Mouse (Mus musculus): ENCODE measurements around the gene Il17rb. TPM values are rescaled to one million over a fixed set of nuclear protein-coding genes. Genes with fewer than 3 reads are reported as not detected.

Il17rb gene
- polyA plus RNA-seq, 1 experiment: 1.9 TPM

GRCm38 (mm10) chr14:30017794-30018462, 9.2 kb upstream of the Il17rb start:
- DNase-seq (ENCODE audit: low read depth in 1 of 2, low spot score in 2 of 2): no peak

GRCm38 (mm10) chr14:30016666-30017065, 8.0 kb upstream of the Il17rb start:
- TF ChIP-seq CTCF (IDR thresholded peaks at IDR 0.05; ENCODE audit: extremely low read depth, insufficient read depth, insufficient read length, insufficient replicate concordance) (no peak), POLR2A (IDR thresholded peaks at IDR 0.05; ENCODE audit: low read depth, low read length) (no peak)
- no peak for DNase-seq (ENCODE audit: low read depth in 1 of 2, low spot score in 2 of 2)
- Histone ChIP-seq H3K36me3 (ENCODE audit: control insufficient read depth, insufficient read depth, low read length) (no peaks in the 10 kb centered on the region), H3K27ac (ENCODE audit: insufficient read depth, low read length) (no peak overlapping the region), H3K4me3 (ENCODE audit: extremely low read depth, insufficient read depth, insufficient read length) (no peak overlapping the region), H3K27me3 (ENCODE audit: control insufficient read depth, insufficient read depth, low read length) (no peaks in the 10 kb centered on the region), H3K4me1 (ENCODE audit: control insufficient read depth, insufficient read depth, insufficient read length) (peaks cover 9% of the 10 kb centered on the region; the same call in 1 of the 2 replicates)
- WGBS: 88% methylated on average over 5 of the region's 5 CpGs

More at GRCm38 (mm10) chr14:30017794-30018462, 9.2 kb upstream of the Il17rb start:
- H3K27me3 ChIP-seq (ENCODE audit: control insufficient read depth, insufficient read depth, low read length): no peaks in the 10 kb centered on the region
- no peak overlapping the region for H3K27ac ChIP-seq (ENCODE audit: insufficient read depth, low read length)
- H3K36me3 ChIP-seq (ENCODE audit: control insufficient read depth, insufficient read depth, low read length): no peaks in the 10 kb centered on the region
- peaks cover 9% of the 10 kb centered on the region; the same call in 1 of the 2 replicates for H3K4me1 ChIP-seq (ENCODE audit: control insufficient read depth, insufficient read depth, insufficient read length)
- TF ChIP-seq CTCF (IDR thresholded peaks at IDR 0.05; ENCODE audit: extremely low read depth, insufficient read depth, insufficient read length, insufficient replicate concordance): no peak
- no peak for TF ChIP-seq POLR2A (IDR thresholded peaks at IDR 0.05; ENCODE audit: low read depth, low read length)
- WGBS: 90% methylated on average over 8 of the region's 8 CpGs
- H3K4me3 ChIP-seq (ENCODE audit: extremely low read depth, insufficient read depth, insufficient read length): no peak overlapping the region

GRCm38 (mm10) chr14:30015008-30015407, 6.3 kb upstream of the Il17rb start:
- Histone ChIP-seq H3K27me3 (ENCODE audit: control insufficient read depth, insufficient read depth, low read length) (no peaks in the 10 kb centered on the region), H3K27ac (ENCODE audit: insufficient read depth, low read length) (no peak overlapping the region), H3K36me3 (ENCODE audit: control insufficient read depth, insufficient read depth, low read length) (no peaks in the 10 kb centered on the region), H3K4me3 (ENCODE audit: extremely low read depth, insufficient read depth, insufficient read length) (no peak overlapping the region), H3K4me1 (ENCODE audit: control insufficient read depth, insufficient read depth, insufficient read length) (peaks cover 9% of the 10 kb centered on the region; the same call in 1 of the 2 replicates)
- WGBS: 30% methylated on average over 1 of the region's 1 CpGs
- no peak for DNase-seq (ENCODE audit: low read depth in 1 of 2, low spot score in 2 of 2)
- TF ChIP-seq CTCF (IDR thresholded peaks at IDR 0.05; ENCODE audit: extremely low read depth, insufficient read depth, insufficient read length, insufficient replicate concordance) (no peak), POLR2A (IDR thresholded peaks at IDR 0.05; ENCODE audit: low read depth, low read length) (no peak)

DNA sequence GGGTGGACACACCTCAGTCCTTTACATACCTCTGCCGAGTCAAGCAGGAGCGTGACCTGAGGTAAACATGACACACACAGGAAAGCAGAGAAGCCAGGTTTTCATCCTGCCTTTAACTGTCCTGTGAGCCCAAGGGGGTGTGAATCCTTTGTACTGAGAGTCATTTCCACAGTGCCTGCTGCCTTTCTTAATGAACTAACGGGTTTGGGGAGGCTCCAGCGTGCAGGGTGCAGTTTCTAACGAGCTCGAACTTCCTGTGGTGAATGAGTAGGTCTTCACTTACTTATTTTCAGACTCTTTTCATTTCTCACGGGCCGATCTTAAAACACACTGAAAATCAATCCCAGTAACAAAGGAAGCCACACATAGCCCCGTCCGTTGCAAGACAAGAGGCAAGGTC, 5.8 kb upstream of the Il17rb start:
- no peak overlapping the region; the same call in 1 of the 2 replicates for H3K27ac ChIP-seq (ENCODE audit: insufficient read depth, low read length)
- no peaks in the 10 kb centered on the region for H3K27me3 ChIP-seq (ENCODE audit: control insufficient read depth, insufficient read depth, low read length)
- DNase-seq (ENCODE audit: low read depth in 1 of 2, low spot score in 2 of 2): no peak
- WGBS: 12% methylated on average over 10 of the region's 10 CpGs
- no peaks in the 10 kb centered on the region for H3K36me3 ChIP-seq (ENCODE audit: control insufficient read depth, insufficient read depth, low read length)
- H3K4me1 ChIP-seq (ENCODE audit: control insufficient read depth, insufficient read depth, insufficient read length): peaks cover 9% of the 10 kb centered on the region; the same call in 1 of the 2 replicates
- H3K4me3 ChIP-seq (ENCODE audit: extremely low read depth, insufficient read depth, insufficient read length): no peak overlapping the region
- TF ChIP-seq CTCF (IDR thresholded peaks at IDR 0.05; ENCODE audit: extremely low read depth, insufficient read depth, insufficient read length, insufficient replicate concordance): no peak
- no peak for TF ChIP-seq POLR2A (IDR thresholded peaks at IDR 0.05; ENCODE audit: low read depth, low read length)

DNA sequence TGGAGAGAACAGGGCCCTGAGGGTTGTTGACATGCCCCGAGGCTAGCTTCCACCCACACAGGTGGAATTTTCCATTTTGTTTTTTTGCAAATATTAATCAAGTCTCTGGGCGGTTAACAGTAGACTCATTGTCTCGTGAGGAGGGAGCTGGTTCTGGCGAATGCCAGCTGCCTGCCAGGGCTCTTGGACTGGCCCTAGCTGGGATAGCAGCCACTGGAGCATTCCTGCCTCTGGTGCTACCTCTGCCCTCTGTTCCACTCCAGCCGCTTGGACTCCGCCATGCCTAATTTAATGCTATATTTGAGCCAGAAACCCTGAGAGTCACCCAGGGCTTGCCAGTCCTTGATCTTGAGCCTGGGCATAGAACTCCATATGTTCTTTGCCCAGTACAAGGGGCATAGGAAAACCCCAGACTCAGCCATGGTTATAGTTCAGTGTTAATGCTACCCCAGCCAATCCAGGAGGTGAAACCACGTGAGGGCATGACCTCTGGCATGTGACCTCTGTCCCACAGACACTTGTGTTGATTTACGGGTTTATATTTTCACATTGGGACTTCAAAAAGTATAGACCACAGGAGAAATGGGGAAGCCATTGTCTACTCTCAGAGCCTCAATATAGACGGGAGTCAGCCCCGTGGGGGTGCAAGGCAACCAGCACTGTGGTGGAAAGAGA, 3.3 kb upstream of the Il17rb start:
- TF ChIP-seq CTCF (IDR thresholded peaks at IDR 0.05; ENCODE audit: extremely low read depth, insufficient read depth, insufficient read length, insufficient replicate concordance) (no peak), POLR2A (IDR thresholded peaks at IDR 0.05; ENCODE audit: low read depth, low read length) (no peak)
- DNase-seq (ENCODE audit: low read depth in 1 of 2, low spot score in 2 of 2): no peak
- H3K27me3 ChIP-seq (ENCODE audit: control insufficient read depth, insufficient read depth, low read length): peaks cover 7% of the 10 kb centered on the region; the same call in 1 of the 2 replicates
- 79% methylated on average over 10 of the region's 10 CpGs for WGBS
- no peak overlapping the region for H3K4me3 ChIP-seq (ENCODE audit: extremely low read depth, insufficient read depth, insufficient read length)
- H3K27ac ChIP-seq (ENCODE audit: insufficient read depth, low read length): no peak overlapping the region
- peaks cover 15% of the 10 kb centered on the region for H3K4me1 ChIP-seq (ENCODE audit: control insufficient read depth, insufficient read depth, insufficient read length)
- no peaks in the 10 kb centered on the region for H3K36me3 ChIP-seq (ENCODE audit: control insufficient read depth, insufficient read depth, low read length)

- DNase-seq (ENCODE audit: low read depth in 1 of 2, low spot score in 2 of 2): no peak
- TF ChIP-seq POLR2A (IDR thresholded peaks at IDR 0.05; ENCODE audit: low read depth, low read length) (no peak), CTCF (IDR thresholded peaks at IDR 0.05; ENCODE audit: extremely low read depth, insufficient read depth, insufficient read length, insufficient replicate concordance) (no peak)
- no peaks in the 10 kb centered on the region for H3K36me3 ChIP-seq (ENCODE audit: control insufficient read depth, insufficient read depth, low read length)
- WGBS: 69% methylated on average over 10 of the region's 10 CpGs
- no peak overlapping the region for H3K27ac ChIP-seq (ENCODE audit: insufficient read depth, low read length)
- H3K27me3 ChIP-seq (ENCODE audit: control insufficient read depth, insufficient read depth, low read length): peaks cover 7% of the 10 kb centered on the region; the same call in 1 of the 2 replicates
- peaks cover 15% of the 10 kb centered on the region for H3K4me1 ChIP-seq (ENCODE audit: control insufficient read depth, insufficient read depth, insufficient read length)
- no peak overlapping the region for H3K4me3 ChIP-seq (ENCODE audit: extremely low read depth, insufficient read depth, insufficient read length)
These were observed 1.3 kb upstream of the Il17rb start for GRCm38 (mm10) chr14:30009864-30010560.
